Mouse (Mus musculus) forebrain, embryonic 11.5 days (tissue): ENCODE data around the gene Bub3. TPM values are rescaled to one million over a fixed set of nuclear protein-coding genes. Genes with fewer than 3 reads are reported as not detected.
A peak's percentile ranks its signal among the peaks of the same experiment; 100 is the strongest.

Experiments used
- ATAC-seq: fragments of 200-750 bp; cut with Nextera tagmentation; replicated peaks from 2 replicates; pipeline ENCODE4 v1.8.0; 2017; ENCODE audit warnings: moderate TSS enrichment; ENCODE audit not compliant: low FRiP score
- DNase-seq: peaks from one replicate; pipeline ENCODE4 v3.0.0-alpha.2; 2017; ENCODE audit warnings: low spot score
- H3K27ac ChIP-seq: fragments of 300-500 bp; sonication (generic); 2 replicates; pipeline ENCODE4 v1.5.1; 2014; ENCODE audit warnings: low read depth, low read length
- H3K27me3 ChIP-seq: fragments of 300-500 bp; sonication (generic); 2 replicates; pipeline ENCODE4 v1.6.1; 2014; ENCODE audit warnings: mild to moderate bottlenecking, low read length, mixed read lengths; ENCODE audit not compliant: control insufficient read depth, insufficient read depth
- H3K36me3 ChIP-seq: fragments of 300-500 bp; sonication (generic); 2 replicates; pipeline ENCODE4 v1.6.1; 2014; ENCODE audit warnings: mild to moderate bottlenecking, low read length, moderate library complexity, mixed read lengths; ENCODE audit not compliant: control insufficient read depth, insufficient read depth
- H3K4me1 ChIP-seq: fragments of 300-500 bp; sonication (generic); replicated peaks from 2 replicates; pipeline ENCODE4 v1.6.1; 2014; ENCODE audit warnings: low read length, mixed read lengths; ENCODE audit not compliant: control insufficient read depth, insufficient read depth
- H3K4me2 ChIP-seq: fragments of 300-500 bp; sonication (generic); 2 replicates; pipeline ENCODE4 v1.6.1; 2014; ENCODE audit warnings: low read depth, mild to moderate bottlenecking, low read length, moderate library complexity, mixed read lengths; ENCODE audit not compliant: severe bottlenecking
- H3K4me3 ChIP-seq: fragments of 300-500 bp; sonication (generic); 2 replicates; pipeline ENCODE4 v1.5.1; 2014; ENCODE audit warnings: low read depth, low read length
- H3K9ac ChIP-seq: fragments of 300-500 bp; sonication (generic); 2 replicates; pipeline ENCODE4 v1.6.1; 2014; ENCODE audit warnings: low read length
- H3K9me3 ChIP-seq: fragments of 300-500 bp; sonication (generic); 2 replicates; pipeline ENCODE4 v1.6.1; 2016; ENCODE audit warnings: low read length, mixed read lengths; ENCODE audit not compliant: control insufficient read depth
- WGBS: fragments of 180-500 bp; shearing (Covaris S2); extraction: QIAGEN DNeasy Blood & Tissue Kit; methylation state at CpG from one replicate; pipeline ENCODE4 v1.1.7; 2014; 5-methylcytosine and 5-hydroxymethylcytosine counted together
- polyA plus RNA-seq: library from polyadenylated mRNA; unstranded; fragments of >200 nt; fragmentation: Nextera tagmentation; extraction: Ambion mirVana; gene quantifications from 2 replicates; pipeline ENCODE4 v1.2.1, GENCODE M21; 2014

The Bub3 gene
- 256 and 281 TPM in 2 replicates for polyA plus RNA-seq

- DNase-seq (peak; percentile 93), ATAC-seq (peak; percentile 94)
- under 1% methylated on average over 48 of the region's 51 CpGs for WGBS
- Histone ChIP-seq H3K9me3 (no peaks in the 10 kb centered on the region), H3K27ac (peak within 1 kb of the TSS; percentile 80), H3K36me3 (no peaks in the 10 kb centered on the region; the same call in 1 of the 2 replicates), H3K4me1 (peaks cover 7% of the 10 kb centered on the region; the same call in 1 of the 2 replicates), H3K27me3 (peaks cover 39% of the 10 kb centered on the region), H3K4me3 (peak within 1 kb of the TSS; percentile 58), H3K9ac (peak within 1 kb of the TSS; percentile 94), H3K4me2 (peak within 1 kb of the TSS; percentile 57)
These were observed at the start of gene Bub3 for GRCm38 (mm10) chr7:131559986-131560696. Gene Bub3 (plus strand): TSS chr7:131560222.

GRCm38 (mm10) chr7:131539979-131540378, 20.0 kb upstream of the Bub3 start:
- H3K9me3 ChIP-seq: no peaks in the 10 kb centered on the region
- ATAC-seq (no peak), DNase-seq (peak; percentile 93)
- peaks cover 22% of the 10 kb centered on the region for H3K4me1 ChIP-seq
- under 1% methylated on average over 7 of the region's 7 CpGs for WGBS
- H3K27ac ChIP-seq: no peak overlapping the region
- H3K9ac ChIP-seq: no peak overlapping the region
- H3K4me2 ChIP-seq: no peak overlapping the region
- no peaks in the 10 kb centered on the region for H3K36me3 ChIP-seq
- no peak overlapping the region for H3K4me3 ChIP-seq
- peaks cover 79% of the 10 kb centered on the region for H3K27me3 ChIP-seq

GRCm38 (mm10) chr7:131541184-131542114, 18.6 kb upstream of the Bub3 start:
- DNase-seq: peak; percentile 53
- no peak overlapping the region for H3K27ac ChIP-seq
- 1% methylated on average over 41 of the region's 41 CpGs for WGBS

DNA sequence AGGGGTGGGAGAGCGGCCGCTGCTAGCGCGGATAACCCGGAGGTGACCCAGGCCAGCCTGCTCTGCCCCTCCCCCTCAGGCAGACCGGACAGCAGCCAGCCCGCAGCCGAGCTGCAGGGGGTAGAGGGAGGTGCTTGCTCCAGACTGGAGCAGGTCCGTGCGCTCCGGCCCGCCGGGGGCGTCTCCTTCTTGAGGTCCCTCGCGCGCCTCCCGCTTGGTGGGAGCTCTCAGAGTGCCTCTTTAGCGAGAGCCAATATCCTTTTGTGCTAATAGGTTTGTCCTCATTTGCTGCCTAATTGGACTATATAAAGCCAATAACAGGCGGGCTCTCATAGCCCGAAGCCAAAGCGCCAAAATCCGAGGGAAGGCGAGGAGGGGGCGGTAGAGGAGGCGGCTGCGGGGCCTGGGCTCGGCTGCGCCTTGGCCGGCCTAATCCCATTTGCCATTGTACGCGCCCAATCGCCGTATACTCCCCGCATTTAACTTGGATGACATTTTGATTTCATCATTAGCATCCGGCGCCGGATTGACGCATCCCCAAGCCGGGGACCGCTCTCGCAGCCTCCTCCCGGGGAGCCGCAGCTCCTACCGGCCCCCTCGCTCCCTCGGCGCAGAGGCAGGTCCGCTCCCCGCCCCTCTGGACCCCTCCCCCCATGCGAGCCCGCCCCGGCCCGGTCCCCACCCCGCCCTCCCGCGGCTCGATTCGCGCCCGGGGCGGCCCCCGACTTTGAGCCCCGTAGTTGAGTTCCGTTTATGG, 17.7 kb upstream of the Bub3 start, which contains the start of gene Hmx3:
Gene Hmx3 (plus strand): TSS at position 753 of the 757 bp plus-strand sequence.
- H3K4me1 ChIP-seq: peaks cover 22% of the 10 kb centered on the region
- DNase-seq: peak; percentile 85
- H3K27ac ChIP-seq: no peak within 1 kb of the TSS
- H3K4me2 ChIP-seq: peak within 1 kb of the TSS; percentile 79
- ATAC-seq: peak; percentile 88
- no peaks in the 10 kb centered on the region for H3K36me3 ChIP-seq
- under 1% methylated on average over 59 of the region's 65 CpGs for WGBS
- H3K4me3 ChIP-seq: peak within 1 kb of the TSS; percentile 34
- H3K27me3 ChIP-seq: peaks cover 94% of the 10 kb centered on the region
- peak within 1 kb of the TSS; percentile 21; the same call in 1 of the 2 replicates for H3K9ac ChIP-seq
- H3K9me3 ChIP-seq: no peaks in the 10 kb centered on the region

More at GRCm38 (mm10) chr7:131541184-131542114, 18.6 kb upstream of the Bub3 start:
- Histone ChIP-seq H3K4me3 (peak overlapping the region; percentile 34), H3K36me3 (no peaks in the 10 kb centered on the region), H3K9me3 (no peaks in the 10 kb centered on the region), H3K4me1 (peaks cover 22% of the 10 kb centered on the region), H3K9ac (0 out of 2 replicates have a peak overlapping the region, but pooled peaks have one; percentile 21), H3K4me2 (peak overlapping the region; percentile 79), H3K27me3 (peaks cover 90% of the 10 kb centered on the region)
- ATAC-seq: no peak

- H3K4me1 ChIP-seq: peaks cover 22% of the 10 kb centered on the region
- ATAC-seq: peak; percentile 40; the same call in 1 of the 2 replicates
- H3K4me2 ChIP-seq: peak overlapping the region; percentile 79
- 1% methylated on average over 69 of the region's 71 CpGs for WGBS
- no peak for DNase-seq
- H3K36me3 ChIP-seq: no peaks in the 10 kb centered on the region
- peak overlapping the region; percentile 34 for H3K4me3 ChIP-seq
- H3K9me3 ChIP-seq: no peaks in the 10 kb centered on the region
- no peak overlapping the region for H3K27ac ChIP-seq
- H3K27me3 ChIP-seq: peaks cover 96% of the 10 kb centered on the region
- peak overlapping the region; percentile 14; the same call in 1 of the 2 replicates for H3K9ac ChIP-seq
These were observed 17.0 kb upstream of the Bub3 start for GRCm38 (mm10) chr7:131542872-131543622.

DNA sequence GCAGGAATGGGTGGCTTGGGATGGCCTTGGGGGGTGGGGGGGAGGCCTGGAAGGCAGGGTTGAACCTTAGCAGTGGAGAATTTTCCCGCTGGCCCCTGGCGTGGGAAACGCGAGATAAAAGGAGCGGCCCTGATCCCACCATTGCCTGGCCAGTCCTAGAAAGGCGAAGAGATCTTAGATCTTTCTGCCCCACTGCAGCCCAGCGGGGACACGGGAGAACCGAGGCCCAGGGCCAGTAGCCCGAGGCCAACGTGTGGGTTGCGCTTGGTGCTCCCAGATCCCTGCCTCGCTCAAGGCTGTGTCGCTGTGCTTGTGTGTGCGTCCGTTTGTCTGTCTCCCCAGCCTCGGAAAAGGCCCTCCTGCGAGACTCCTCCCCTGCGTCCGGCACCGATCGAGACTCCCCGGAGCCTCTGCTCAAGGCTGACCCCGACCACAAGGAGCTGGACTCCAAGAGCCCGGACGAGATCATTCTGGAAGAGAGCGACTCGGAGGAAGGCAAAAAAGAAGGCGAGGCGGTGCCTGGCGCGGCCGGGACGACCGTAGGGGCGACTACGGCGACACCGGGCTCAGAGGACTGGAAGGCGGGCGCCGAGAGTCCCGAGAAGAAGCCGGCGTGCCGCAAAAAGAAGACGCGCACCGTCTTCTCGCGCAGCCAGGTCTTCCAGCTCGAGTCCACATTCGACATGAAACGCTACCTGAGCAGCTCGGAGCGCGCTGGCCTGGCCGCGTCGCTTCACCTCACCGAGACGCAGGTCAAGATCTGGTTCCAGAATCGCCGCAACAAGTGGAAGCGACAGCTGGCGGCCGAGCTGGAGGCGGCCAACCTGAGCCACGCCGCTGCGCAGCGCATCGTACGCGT, 16.2 kb upstream of the Bub3 start:
- peaks cover 96% of the 10 kb centered on the region for H3K27me3 ChIP-seq
- no peak overlapping the region for H3K9ac ChIP-seq
- H3K4me3 ChIP-seq: peak overlapping the region; percentile 34
- H3K4me1 ChIP-seq: peaks cover 22% of the 10 kb centered on the region
- H3K36me3 ChIP-seq: no peaks in the 10 kb centered on the region
- H3K27ac ChIP-seq: no peak overlapping the region
- ATAC-seq (no peak), DNase-seq (peak; percentile 71)
- no peaks in the 10 kb centered on the region for H3K9me3 ChIP-seq
- under 1% methylated on average over 75 of the region's 75 CpGs for WGBS
- peak overlapping the region; percentile 32; the same call in 1 of the 2 replicates for H3K4me2 ChIP-seq

DNA sequence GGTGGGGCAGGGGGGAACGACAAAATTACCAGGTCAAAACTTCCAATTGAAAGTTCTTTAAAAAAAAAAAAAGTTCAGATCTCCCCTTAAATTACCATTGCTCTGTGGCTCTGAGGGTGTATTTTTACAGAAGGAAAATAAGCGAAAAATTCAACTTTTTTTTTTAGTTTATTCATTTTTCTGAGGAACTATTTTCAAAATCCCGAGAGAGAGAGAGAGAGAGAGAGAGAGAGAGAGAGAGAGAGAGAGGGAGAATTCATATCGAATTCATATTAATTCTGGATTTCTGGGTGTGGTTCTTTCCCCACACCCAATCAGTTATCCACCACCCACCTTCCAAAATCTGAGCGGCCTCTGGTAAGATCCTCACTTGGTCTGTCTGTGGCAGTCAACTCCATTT, 15.2 kb upstream of the Bub3 start:
- no peak for DNase-seq
- Histone ChIP-seq H3K4me1 (peaks cover 22% of the 10 kb centered on the region), H3K4me3 (no peak overlapping the region), H3K4me2 (no peak overlapping the region), H3K36me3 (no peaks in the 10 kb centered on the region), H3K9ac (no peak overlapping the region), H3K27me3 (peaks cover 94% of the 10 kb centered on the region), H3K27ac (no peak overlapping the region), H3K9me3 (no peaks in the 10 kb centered on the region)
- 3% methylated on average over 5 of the region's 5 CpGs for WGBS
- no peak for ATAC-seq
